Mouse (Mus musculus) E14TG2a.4 (cell line): ENCODE data around the gene Rpl38.

Experiments used
- CTCF ChIP-seq: conservative IDR thresholded peaks from 2 replicates; pipeline ENCODE4 v1.5.1; 2014; ENCODE audit warnings: low read length
- NANOG ChIP-seq: IDR thresholded peaks from 2 replicates; pipeline ENCODE4 v1.6.1; 2014; ENCODE audit warnings: borderline replicate concordance, low read length, mixed read lengths
- POU5F1 ChIP-seq: IDR thresholded peaks from 2 replicates; pipeline ENCODE4 v1.6.1; 2014; ENCODE audit warnings: low read length, borderline replicate concordance

- TF ChIP-seq NANOG (no peak), CTCF (no peak), POU5F1 (no peak)
Measured at GRCm38 (mm10) chr11:114676896-114677530, 8.7 kb downstream of the Rpl38 start.
